Mouse (Mus musculus) cortical plate, adult 2 months (tissue): ENCODE data around the gene Atad5.
A peak's percentile ranks its signal among the peaks of the same experiment; 100 is the strongest.

Experiments
- CTCF ChIP-seq: fragments of 200-500 bp; IDR thresholded peaks from 2 replicates; pipeline ENCODE4 v1.5.1; 2011; ENCODE audit warnings: mild to moderate bottlenecking, control low read depth, low read length; ENCODE audit not compliant: insufficient read depth; ENCODE audit errors: extremely low read depth
- POLR2A ChIP-seq: fragments of 200-500 bp; IDR thresholded peaks from 2 replicates; pipeline ENCODE4 v1.6.1; 2011; ENCODE audit warnings: mild to moderate bottlenecking, low read length, control low read depth; ENCODE audit not compliant: insufficient read depth; ENCODE audit errors: extremely low read depth

- no peak for TF ChIP-seq POLR2A
- TF ChIP-seq CTCF = peak; percentile 78
These were observed 2.4 kb upstream of the Atad5 start for GRCm38 (mm10) chr11:80086844-80087243.
